Mouse (Mus musculus): ENCODE results near the gene Stat5b. TPM values are rescaled to one million over a fixed set of nuclear protein-coding genes. Genes with fewer than 3 reads are reported as not detected.

Stat5b gene
- polyA plus RNA-seq, 1 experiment = 178 TPM

DNA sequence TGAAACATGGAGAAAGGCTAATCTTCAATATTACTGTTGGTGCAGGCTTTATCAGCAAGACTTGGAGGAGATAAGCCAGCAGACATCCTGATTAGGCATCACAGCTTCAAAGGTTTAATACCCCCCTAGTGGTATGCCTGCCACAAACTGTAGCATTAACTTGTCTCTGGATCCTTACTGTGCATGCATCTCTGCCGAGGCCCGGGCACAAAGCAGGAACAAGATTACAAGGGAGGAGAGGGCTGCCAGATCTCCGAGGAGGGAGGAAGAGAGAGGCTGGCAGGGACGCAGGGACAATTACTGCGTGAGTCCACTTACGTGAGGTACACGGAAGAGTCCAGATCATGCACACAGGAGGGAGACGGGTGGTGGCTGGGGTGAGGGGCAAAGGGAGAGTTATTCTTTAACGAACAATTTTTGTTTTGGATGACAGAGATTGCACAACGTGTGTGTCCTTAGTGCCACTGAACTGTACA lies 21.8 kb downstream of the Stat5b start:
- H3K36me3 ChIP-seq (ENCODE audit: control insufficient read depth, insufficient read depth, low read length) = no peaks in the 10 kb centered on the region; the same call in 1 of the 2 replicates
- WGBS = 58% methylated on average over 10 of the region's 10 CpGs
- H3K4me3 ChIP-seq (ENCODE audit: control insufficient read depth, insufficient read depth, low read length) = no peak overlapping the region
- no peak overlapping the region; the same call in 1 of the 2 replicates for H3K27ac ChIP-seq (ENCODE audit: control insufficient read depth, insufficient read depth, low read length)
- no peak for DNase-seq
- no peaks in the 10 kb centered on the region for H3K27me3 ChIP-seq (ENCODE audit: control insufficient read depth, insufficient read depth, low read length)
- no peak for TF ChIP-seq POLR2A (IDR thresholded peaks at IDR 0.05; ENCODE audit: control insufficient read depth, extremely low read depth, insufficient read depth, low read length, poor library complexity)
- no peak for TF ChIP-seq CTCF (IDR thresholded peaks at IDR 0.05; ENCODE audit: borderline replicate concordance, control insufficient read depth, extremely low read depth, insufficient read depth, low read length, poor library complexity)
- peaks cover 64% of the 10 kb centered on the region for H3K4me1 ChIP-seq (replicated peaks; ENCODE audit: control insufficient read depth, insufficient read depth, low read length)

DNA sequence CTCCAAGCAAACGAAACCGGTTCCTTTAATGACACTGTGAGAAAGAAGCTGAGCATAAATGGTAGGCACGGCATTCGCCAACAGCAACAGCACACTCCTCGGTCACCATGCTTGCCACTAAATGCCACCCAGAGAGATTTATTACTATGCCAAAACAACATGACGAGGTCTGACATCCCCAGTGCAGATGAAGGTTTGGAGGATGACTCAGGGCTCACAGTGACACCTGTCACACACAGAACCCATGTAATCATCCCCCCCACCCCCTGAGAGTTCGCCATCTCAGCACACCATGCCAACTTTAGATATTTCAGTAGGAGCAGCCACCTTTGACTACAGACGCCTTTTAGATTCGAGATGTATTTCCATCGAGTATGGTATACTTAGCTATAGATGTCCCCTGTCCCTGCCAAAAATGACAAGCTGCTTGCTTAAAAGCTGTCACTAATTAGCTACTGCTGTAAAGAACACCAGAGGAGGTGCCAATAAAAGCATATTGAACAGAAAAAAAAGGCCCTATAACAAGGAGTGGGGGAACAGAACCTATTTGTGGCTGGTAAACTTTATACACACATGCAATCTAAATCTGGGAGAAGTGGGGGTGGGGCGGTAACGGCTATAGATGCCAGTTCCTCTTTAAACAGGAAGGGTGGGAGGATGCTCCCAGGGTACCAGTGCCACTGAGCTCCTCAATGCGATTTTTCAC lies 24.2 kb downstream of the Stat5b start:
- H3K36me3 ChIP-seq (ENCODE audit: control insufficient read depth, insufficient read depth, low read length) = no peaks in the 10 kb centered on the region; the same call in 1 of the 2 replicates
- H3K4me3 ChIP-seq (ENCODE audit: control insufficient read depth, insufficient read depth, low read length) = no peak overlapping the region
- no peak for TF ChIP-seq POLR2A (IDR thresholded peaks at IDR 0.05; ENCODE audit: control insufficient read depth, extremely low read depth, insufficient read depth, low read length, poor library complexity)
- no peaks in the 10 kb centered on the region for H3K27me3 ChIP-seq (ENCODE audit: control insufficient read depth, insufficient read depth, low read length)
- 35% methylated on average over 13 of the region's 13 CpGs for whole genome bisulfite sequencing
- DNase-seq = peak; percentile 61
- peaks cover 61% of the 10 kb centered on the region for H3K4me1 ChIP-seq (replicated peaks; ENCODE audit: control insufficient read depth, insufficient read depth, low read length)
- H3K27ac ChIP-seq (ENCODE audit: control insufficient read depth, insufficient read depth, low read length) = peak overlapping the region; percentile 60; the same call in 1 of the 2 replicates

DNA sequence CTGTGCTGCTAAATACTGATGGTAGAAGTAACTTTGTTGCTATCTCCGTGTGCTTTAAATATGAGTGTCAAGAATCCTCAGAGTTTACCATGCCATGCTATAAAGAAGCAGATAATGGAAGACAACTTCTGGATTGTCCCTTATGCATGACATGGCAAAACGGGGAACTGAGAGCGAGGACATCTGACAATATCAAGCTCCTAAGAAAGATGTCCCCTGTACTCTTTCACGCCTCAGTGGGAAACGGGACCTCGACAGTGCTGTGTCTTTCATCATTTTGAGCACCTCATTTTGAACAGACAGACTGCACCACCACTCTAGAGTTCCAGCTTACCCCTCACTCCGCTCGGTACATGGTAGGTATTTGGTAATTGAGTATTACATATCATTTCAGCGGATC lies 25.1 kb downstream of the Stat5b start:
- WGBS = 74% methylated on average over 9 of the region's 9 CpGs
- Histone ChIP-seq H3K4me3 (ENCODE audit: control insufficient read depth, insufficient read depth, low read length) (no peak overlapping the region), H3K4me1 (replicated peaks; ENCODE audit: control insufficient read depth, insufficient read depth, low read length) (peaks cover 59% of the 10 kb centered on the region), H3K27ac (ENCODE audit: control insufficient read depth, insufficient read depth, low read length) (peak overlapping the region; percentile 89), H3K36me3 (ENCODE audit: control insufficient read depth, insufficient read depth, low read length) (no peaks in the 10 kb centered on the region; the same call in 1 of the 2 replicates), H3K27me3 (ENCODE audit: control insufficient read depth, insufficient read depth, low read length) (no peaks in the 10 kb centered on the region)
- DNase-seq = no peak
- TF ChIP-seq POLR2A (IDR thresholded peaks at IDR 0.05; ENCODE audit: control insufficient read depth, extremely low read depth, insufficient read depth, low read length, poor library complexity) (no peak), CTCF (IDR thresholded peaks at IDR 0.05; ENCODE audit: borderline replicate concordance, control insufficient read depth, extremely low read depth, insufficient read depth, low read length, poor library complexity) (no peak)

- TF ChIP-seq POLR2A (IDR thresholded peaks at IDR 0.05; ENCODE audit: control insufficient read depth, extremely low read depth, insufficient read depth, low read length, poor library complexity) = no peak
- TF ChIP-seq CTCF (IDR thresholded peaks at IDR 0.05; ENCODE audit: borderline replicate concordance, control insufficient read depth, extremely low read depth, insufficient read depth, low read length, poor library complexity) = no peak
- Histone ChIP-seq H3K27me3 (ENCODE audit: control insufficient read depth, insufficient read depth, low read length) (no peaks in the 10 kb centered on the region), H3K36me3 (ENCODE audit: control insufficient read depth, insufficient read depth, low read length) (no peaks in the 10 kb centered on the region; the same call in 1 of the 2 replicates), H3K4me3 (ENCODE audit: control insufficient read depth, insufficient read depth, low read length) (no peak overlapping the region), H3K4me1 (replicated peaks; ENCODE audit: control insufficient read depth, insufficient read depth, low read length) (peaks cover 62% of the 10 kb centered on the region), H3K27ac (ENCODE audit: control insufficient read depth, insufficient read depth, low read length) (peak overlapping the region; percentile 98)
- WGBS = 34% methylated on average over 7 of the region's 7 CpGs
- DNase-seq = no peak
Observed at GRCm38 (mm10) chr11:100824496-100824895, 26.0 kb downstream of the Stat5b start.

- Histone ChIP-seq H3K36me3 (ENCODE audit: control insufficient read depth, insufficient read depth, low read length) (no peaks in the 10 kb centered on the region), H3K27me3 (ENCODE audit: control insufficient read depth, insufficient read depth, low read length) (no peaks in the 10 kb centered on the region), H3K4me1 (replicated peaks; ENCODE audit: control insufficient read depth, insufficient read depth, low read length) (peaks cover 67% of the 10 kb centered on the region), H3K4me3 (ENCODE audit: control insufficient read depth, insufficient read depth, low read length) (no peak overlapping the region), H3K27ac (ENCODE audit: control insufficient read depth, insufficient read depth, low read length) (peak overlapping the region; percentile 98)
- peak; percentile 73 for DNase-seq
- TF ChIP-seq POLR2A (IDR thresholded peaks at IDR 0.05; ENCODE audit: control insufficient read depth, extremely low read depth, insufficient read depth, low read length, poor library complexity) = no peak
- TF ChIP-seq CTCF (IDR thresholded peaks at IDR 0.05; ENCODE audit: borderline replicate concordance, control insufficient read depth, extremely low read depth, insufficient read depth, low read length, poor library complexity) = no peak
- 27% methylated on average over 8 of the region's 8 CpGs for WGBS
Observed at GRCm38 (mm10) chr11:100823543-100824313, 26.8 kb downstream of the Stat5b start.

- DNase-seq = peak; percentile 76
- peaks cover 70% of the 10 kb centered on the region for H3K4me1 ChIP-seq (replicated peaks; ENCODE audit: control insufficient read depth, insufficient read depth, low read length)
- H3K27ac ChIP-seq (ENCODE audit: control insufficient read depth, insufficient read depth, low read length) = peak overlapping the region; percentile 69
- TF ChIP-seq POLR2A (IDR thresholded peaks at IDR 0.05; ENCODE audit: control insufficient read depth, extremely low read depth, insufficient read depth, low read length, poor library complexity) (peak; percentile 65), CTCF (IDR thresholded peaks at IDR 0.05; ENCODE audit: borderline replicate concordance, control insufficient read depth, extremely low read depth, insufficient read depth, low read length, poor library complexity) (no peak)
- no peaks in the 10 kb centered on the region for H3K27me3 ChIP-seq (ENCODE audit: control insufficient read depth, insufficient read depth, low read length)
- H3K4me3 ChIP-seq (ENCODE audit: control insufficient read depth, insufficient read depth, low read length) = peak overlapping the region; percentile 43
- no peaks in the 10 kb centered on the region for H3K36me3 ChIP-seq (ENCODE audit: control insufficient read depth, insufficient read depth, low read length)
- WGBS = 6% methylated on average over 12 of the region's 12 CpGs
Observed at GRCm38 (mm10) chr11:100822365-100822764, 28.2 kb downstream of the Stat5b start.
